Comparison of ENCODE assay signal across 8 mouse cellular contexts in the genomic region with DNA sequence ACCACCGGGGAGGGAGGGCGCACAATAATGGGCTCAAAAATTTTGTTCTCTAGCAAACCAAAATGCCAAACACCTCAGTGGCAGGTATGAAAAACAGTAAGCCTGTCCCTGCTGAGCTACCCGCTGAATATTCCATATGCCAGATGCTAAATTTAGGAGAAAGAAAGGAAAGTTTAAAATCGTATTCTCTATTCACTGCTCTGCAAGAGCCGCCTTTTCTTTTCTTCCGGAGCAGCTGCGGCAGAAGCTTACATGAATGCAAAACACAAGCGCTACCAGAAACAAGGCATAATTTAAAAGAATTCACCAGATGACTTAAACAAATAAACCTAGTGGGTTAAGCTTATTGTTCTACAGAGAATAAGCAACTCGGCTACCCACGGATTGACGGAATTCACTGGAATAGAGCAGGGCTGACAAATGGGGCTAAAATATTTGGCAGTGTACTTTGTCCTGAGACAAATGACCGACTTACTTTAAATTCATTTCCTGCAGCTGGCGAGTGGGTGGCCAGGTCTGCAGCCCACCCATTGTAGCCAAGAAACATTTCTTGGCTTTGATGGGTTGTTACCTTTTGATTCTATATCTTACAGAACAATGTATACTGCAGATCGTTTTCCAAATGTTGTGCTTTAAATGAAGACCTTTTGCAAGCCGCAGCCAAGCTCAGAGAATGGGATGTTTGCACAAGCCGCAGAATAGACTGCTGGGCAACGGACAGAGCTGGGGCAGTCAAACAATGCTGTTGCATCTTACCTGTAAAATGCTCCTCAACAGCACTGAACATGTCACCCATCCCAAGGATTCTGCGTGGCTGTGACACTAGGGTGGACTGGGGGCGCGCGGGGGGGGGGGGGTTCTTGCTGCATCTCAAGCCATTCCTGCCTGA. TPM values are rescaled to one million over a fixed set of nuclear protein-coding genes. Genes with fewer than 3 reads are reported as not detected.
DNase-seq lines count a peak whose midpoint lies in the region; ATAC-seq and TF ChIP-seq lines count a peak whose summit lies in the region.

No protein-coding gene starts in this region.

- no peak for DNase-seq in heart, adult 18-20 months
- DNase-seq in Muller cell, postnatal 12 days (ENCODE audit: inconsistent ontology term), result peak; percentile 56
- DNase-seq in embryonic facial prominence, embryonic 11.5 days (ENCODE audit: low spot score), result peak; percentile 11
- DNase-seq in layer of hippocampus, adult 2 months (ENCODE audit: low spot score in 2 of 2), result peak in 1 of 2 experiments; percentile 19
- DNase-seq in spleen, postnatal 36 days (ENCODE audit: low spot score in 2 of 2), result no peak
- DNase-seq in ovary, postnatal 36 days (ENCODE audit: low spot score), result no peak

- H3K4me2 ChIP-seq in heart, embryonic 11.5 days, result peak overlapping the region; percentile 47
- peak overlapping the region; percentile 5 for H3K4me2 ChIP-seq in embryonic facial prominence, embryonic 11.5 days (ENCODE audit: low read depth, low read length)
- H3K4me2 ChIP-seq in neural tube, embryonic 12.5 days (replicated peaks), result peak overlapping the region; percentile 55

- 41% methylated on average over 21 of the region's 21 CpGs for WGBS in heart, embryonic 11.5 days (ENCODE audit: insufficient replicate concordance)
- 28% methylated on average over 21 of the region's 21 CpGs for WGBS in embryonic facial prominence, embryonic 11.5 days
- 21% methylated on average over 21 of the region's 21 CpGs for WGBS in neural tube, embryonic 12.5 days

- no peak overlapping the region for H3K4me3 ChIP-seq in heart, embryonic 11.5 days (ENCODE audit: low read depth, low read length)
- no peak overlapping the region for H3K4me3 ChIP-seq in embryonic facial prominence, embryonic 11.5 days (ENCODE audit: low read depth, low read length)
- peak overlapping the region; percentile 47 for H3K4me3 ChIP-seq in layer of hippocampus, adult 2 months
- H3K4me3 ChIP-seq in neural tube, embryonic 12.5 days, result no peak overlapping the region

- no peaks in the 10 kb centered on the region for H3K36me3 ChIP-seq in heart, embryonic 11.5 days (ENCODE audit: control insufficient read depth, insufficient read depth, low read length)
- H3K36me3 ChIP-seq in embryonic facial prominence, embryonic 11.5 days (replicated peaks; ENCODE audit: control insufficient read depth, insufficient read depth, low read depth, low read length), result no peaks in the 10 kb centered on the region
- H3K36me3 ChIP-seq in neural tube, embryonic 12.5 days, result no peaks in the 10 kb centered on the region

- no peaks in the 10 kb centered on the region for H3K9me3 ChIP-seq in heart, embryonic 11.5 days (replicated peaks; ENCODE audit: control insufficient read depth, low read length)
- no peaks in the 10 kb centered on the region for H3K9me3 ChIP-seq in embryonic facial prominence, embryonic 11.5 days (replicated peaks; ENCODE audit: control insufficient read depth, low read length)
- H3K9me3 ChIP-seq in neural tube, embryonic 12.5 days, result no peaks in the 10 kb centered on the region

- H3K9ac ChIP-seq in heart, embryonic 11.5 days (ENCODE audit: low read depth, low read length), result no peak overlapping the region
- H3K9ac ChIP-seq in embryonic facial prominence, embryonic 11.5 days (replicated peaks; ENCODE audit: low read length), result no peak overlapping the region
- no peak overlapping the region for H3K9ac ChIP-seq in neural tube, embryonic 12.5 days

- TF ChIP-seq CTCF in layer of hippocampus, adult 2 months (conservative IDR thresholded peaks at IDR 0.05), result no peak

- no peak for ATAC-seq in heart, embryonic 11.5 days (replicated peaks; ENCODE audit: insufficient number of reproducible peaks, low FRiP score, low TSS enrichment)
- ATAC-seq in embryonic facial prominence, embryonic 11.5 days (replicated peaks; ENCODE audit: insufficient number of reproducible peaks, low FRiP score, low TSS enrichment, low read depth), result no peak
- ATAC-seq in neural tube, embryonic 12.5 days (ENCODE audit: low FRiP score, low read depth), result 0 out of 2 replicates have a peak, but pooled peaks have one; percentile 17

- no peaks in the 10 kb centered on the region for H3K27me3 ChIP-seq in heart, embryonic 11.5 days (ENCODE audit: control insufficient read depth, insufficient read depth, low read length)
- H3K27me3 ChIP-seq in embryonic facial prominence, embryonic 11.5 days (ENCODE audit: control insufficient read depth, insufficient read depth, low read length), result no peaks in the 10 kb centered on the region
- H3K27me3 ChIP-seq in neural tube, embryonic 12.5 days (replicated peaks), result 0 out of 2 replicates have a peak, but pooled peaks cover 4% of the 10 kb centered on the region

- no peaks in the 10 kb centered on the region for H3K4me1 ChIP-seq in heart, embryonic 11.5 days (ENCODE audit: control insufficient read depth, insufficient read depth, low read length)
- H3K4me1 ChIP-seq in embryonic facial prominence, embryonic 11.5 days (ENCODE audit: control insufficient read depth, insufficient read depth, low read length), result no peaks in the 10 kb centered on the region
- peaks cover 13% of the 10 kb centered on the region; the same call in 1 of the 2 replicates for H3K4me1 ChIP-seq in neural tube, embryonic 12.5 days

- H3K27ac ChIP-seq in heart, embryonic 11.5 days (ENCODE audit: low read depth, low read length), result no peak overlapping the region
- no peak overlapping the region for H3K27ac ChIP-seq in embryonic facial prominence, embryonic 11.5 days (replicated peaks; ENCODE audit: low read depth, low read length)
- H3K27ac ChIP-seq in layer of hippocampus, adult 2 months, result peak overlapping the region; percentile 24; the same call in 1 of the 2 replicates
- H3K27ac ChIP-seq in neural tube, embryonic 12.5 days, result no peak overlapping the region

RNA-seq across cellular contexts. Expression of a gene that starts 43.8 kb away (rescaled TPM):
- polyA plus RNA-seq in heart, embryonic 11.5 days (2014; fragmentation: Nextera tagmentation; extraction: Ambion mirVana), result 47.3 and 51.8 TPM in 2 replicates
- total RNA-seq in heart, adult 18-20 months (2021), result 10 to 100 TPM; 29.6 to 32.0 TPM
- 204 and 230 TPM in 2 replicates for polyA plus RNA-seq in embryonic facial prominence, embryonic 11.5 days (2014; fragmentation: Nextera tagmentation; extraction: Ambion mirVana)
- 10 to 100 TPM; 51.3 to 62.7 TPM for total RNA-seq in layer of hippocampus, adult 2 months (2021)
- polyA plus RNA-seq in neural tube, embryonic 12.5 days (2016; fragmentation: Nextera tagmentation; extraction: Ambion mirVana), result 197 and 213 TPM in 2 replicates

Comparison
In these comparisons a context has a peak if more than half of its experiments do, and no peak if none do; other contexts are left out.
1. H3K4me2 ChIP-seq: peak in every context shown above with its lines; median percentile 55 in neural tube, embryonic 12.5 days; 47 in heart, embryonic 11.5 days; 5 in embryonic facial prominence, embryonic 11.5 days.
2. DNase-seq: peak in Muller cell, postnatal 12 days (single experiment) and embryonic facial prominence, embryonic 11.5 days (single experiment); none in heart, adult 18-20 months (0 of 2), spleen, postnatal 36 days (0 of 2) and ovary, postnatal 36 days (single experiment).